Mouse (Mus musculus): ENCODE measurements at regions not wholly inside any gene's neighbourhood (a gene's known extent, or its start where the extent isn't known, plus 50 kb on each side); places are given as distances from the start of the nearest gene placed in this dataset.

GRCm38 (mm10) chr10:56892666-56893209 is 515.6 kb downstream of the Gja1 start:
- DNase-seq (ENCODE audit: low read depth, low spot score) = no peak

DNA sequence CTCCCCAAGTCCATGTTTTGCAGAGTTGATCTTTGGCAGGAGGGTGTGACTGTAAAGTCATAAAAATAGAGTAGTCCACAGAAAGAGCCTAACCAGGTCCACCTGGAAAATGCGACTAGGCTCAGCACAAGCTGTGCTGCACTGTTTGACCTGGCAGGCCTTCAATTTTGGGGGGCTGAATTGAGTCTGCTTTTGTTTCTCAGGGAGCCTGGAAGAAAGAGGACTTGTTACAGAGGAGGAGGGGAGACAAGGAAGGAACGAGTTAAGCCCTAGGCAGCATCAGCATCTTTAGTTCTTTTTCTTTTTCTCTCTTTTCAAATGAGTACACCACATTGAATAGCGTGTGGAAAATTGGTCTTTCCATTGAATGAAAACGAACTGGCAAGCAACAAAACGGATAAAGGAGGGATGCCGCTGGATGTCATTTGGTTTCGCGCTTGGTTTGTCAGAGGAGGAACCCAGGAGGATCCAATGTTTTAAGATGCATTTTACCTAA is 516.1 kb downstream of the Gja1 start:
- DNase-seq (ENCODE audit: low read depth, low spot score) = no peak

DNA sequence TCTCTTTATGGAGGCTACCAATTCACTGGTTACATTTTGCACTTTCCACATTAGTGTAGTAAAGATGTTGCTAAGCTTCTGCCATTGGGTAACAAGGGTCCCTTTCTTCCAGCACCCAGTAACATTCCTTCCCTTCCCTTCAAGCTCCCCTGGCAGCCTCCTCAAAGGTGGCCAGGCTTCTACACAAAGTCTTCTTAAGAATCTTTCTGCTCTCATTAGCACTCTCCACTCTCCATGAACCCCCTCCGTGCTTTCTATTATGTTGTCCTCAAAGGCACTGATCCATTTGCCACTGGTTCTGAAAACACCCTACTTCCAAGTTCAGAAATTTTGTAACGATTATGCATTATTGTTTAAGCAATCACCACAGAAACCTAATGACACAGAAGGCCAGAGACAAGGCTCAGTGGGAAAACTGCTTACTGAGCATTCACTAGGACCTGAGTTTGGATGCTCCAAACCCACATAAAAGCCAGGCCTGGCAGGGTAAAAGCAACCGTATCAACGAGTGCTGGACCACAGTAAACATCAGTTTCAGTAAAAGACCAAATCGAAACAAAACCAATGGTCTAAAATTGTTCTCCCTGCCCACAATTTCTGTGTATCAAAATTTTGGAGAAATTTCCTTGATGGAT is 522.6 kb downstream of the Gja1 start:
- no peak for DNase-seq (ENCODE audit: low read depth, low spot score)

- no peak for DNase-seq (ENCODE audit: low read depth, low spot score)
Measured at GRCm38 (mm10) chr10:56900914-56901313, 523.8 kb downstream of the Gja1 start.

- no peak for DNase-seq (ENCODE audit: low read depth, low spot score)
Measured at GRCm38 (mm10) chr10:56912711-56913110, 535.6 kb downstream of the Gja1 start.

- no peak for DNase-seq (ENCODE audit: low read depth, low spot score)
Measured at GRCm38 (mm10) chr10:56914103-56914502, 537.0 kb downstream of the Gja1 start.

DNA sequence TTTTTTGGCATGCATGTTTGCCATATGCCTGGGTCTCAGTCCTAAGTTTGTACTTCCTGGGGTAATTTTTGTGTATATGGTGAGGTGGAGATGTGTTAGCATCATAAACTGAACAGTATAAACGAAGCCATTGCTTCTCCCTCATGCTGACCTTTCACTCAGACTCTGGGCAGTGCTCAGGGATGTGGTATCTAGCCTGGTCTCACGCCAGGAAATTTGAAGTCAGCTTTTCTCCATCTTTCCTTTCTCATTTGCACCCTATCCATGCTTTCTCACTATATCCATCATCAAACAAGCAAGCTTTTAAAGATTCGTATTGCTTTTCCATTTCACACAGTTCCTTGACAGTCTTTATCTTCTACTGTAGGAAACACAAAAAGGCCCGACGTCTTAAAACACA is 541.3 kb downstream of the Gja1 start:
- no peak for DNase-seq (ENCODE audit: low read depth, low spot score)

GRCm38 (mm10) chr10:56920711-56921672 is 543.9 kb downstream of the Gja1 start:
- DNase-seq (ENCODE audit: low read depth, low spot score) = peak; percentile 42

DNA sequence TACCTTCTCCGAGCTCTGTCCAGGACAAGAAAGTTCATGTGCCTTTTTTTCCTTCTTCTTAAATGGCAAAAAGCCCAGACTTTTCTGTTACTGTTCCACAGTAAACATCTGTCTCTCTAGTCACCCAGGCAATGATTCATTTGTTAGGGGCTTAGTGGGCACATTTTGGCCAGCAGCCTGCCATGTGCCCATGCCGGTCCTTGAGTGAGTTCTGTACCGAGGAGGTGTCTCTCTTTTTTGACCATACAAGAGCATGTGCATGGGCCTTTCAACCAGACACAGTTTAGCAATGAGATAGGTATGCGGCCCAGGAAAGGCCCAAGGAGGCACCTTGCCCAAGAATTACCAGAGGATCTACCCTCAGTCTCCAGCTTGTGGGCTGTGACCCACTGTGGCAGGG is 551.0 kb upstream of the Hsf2 start:
- DNase-seq (ENCODE audit: low read depth, low spot score) = no peak

DNA sequence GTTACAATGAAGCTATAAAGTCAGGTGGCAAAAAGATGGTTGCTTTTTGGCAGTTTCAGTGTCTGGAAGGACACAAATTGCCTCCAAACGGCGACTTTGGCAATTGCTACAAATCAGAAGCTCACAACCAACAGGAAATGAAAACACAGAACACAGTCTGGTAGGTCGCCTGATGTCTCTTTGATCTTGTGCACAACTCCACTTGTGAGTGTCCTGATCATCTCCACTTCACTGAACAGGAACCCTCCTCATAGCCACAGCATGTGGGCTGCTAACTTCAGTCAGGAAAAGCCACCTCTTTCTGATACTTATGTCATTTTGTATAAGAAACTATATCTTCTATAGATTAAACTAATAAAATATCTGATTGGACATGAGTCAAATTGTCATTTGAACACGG is 544.2 kb upstream of the Hsf2 start:
- DNase-seq (ENCODE audit: low read depth, low spot score) = no peak

DNA sequence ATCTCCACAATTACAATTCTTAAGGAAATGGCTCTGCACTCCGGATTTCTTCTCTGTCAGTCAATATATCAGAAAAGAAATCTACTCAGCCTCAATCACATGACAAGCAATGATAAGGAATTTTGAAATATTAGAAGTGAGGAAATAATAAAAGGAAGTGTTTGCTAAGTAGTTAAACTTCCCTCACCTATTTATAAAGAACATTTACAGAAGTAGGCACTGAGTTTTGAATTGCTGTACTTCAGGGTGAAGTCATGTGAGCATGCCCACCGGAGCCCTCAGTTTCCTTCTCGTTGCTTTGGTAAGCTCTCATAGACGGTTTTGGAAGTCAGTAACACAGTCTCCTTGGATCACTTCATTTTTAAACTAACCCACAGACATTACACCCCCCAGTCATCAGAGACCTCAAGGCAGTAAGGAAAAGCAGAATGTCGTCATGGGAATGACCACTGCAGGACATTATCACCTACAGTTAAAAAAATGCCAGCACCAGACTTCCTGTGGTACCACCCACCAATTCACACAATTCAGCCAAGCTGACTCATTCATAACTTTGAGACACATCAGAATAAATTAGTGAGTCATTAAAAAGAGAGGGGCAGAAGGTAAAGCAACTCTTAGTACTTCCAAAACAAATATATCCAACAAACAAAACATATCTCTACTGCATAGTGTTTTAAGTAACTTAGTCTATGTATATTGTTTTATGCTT is 541.6 kb upstream of the Hsf2 start:
- no peak for DNase-seq (ENCODE audit: low read depth, low spot score)

DNA sequence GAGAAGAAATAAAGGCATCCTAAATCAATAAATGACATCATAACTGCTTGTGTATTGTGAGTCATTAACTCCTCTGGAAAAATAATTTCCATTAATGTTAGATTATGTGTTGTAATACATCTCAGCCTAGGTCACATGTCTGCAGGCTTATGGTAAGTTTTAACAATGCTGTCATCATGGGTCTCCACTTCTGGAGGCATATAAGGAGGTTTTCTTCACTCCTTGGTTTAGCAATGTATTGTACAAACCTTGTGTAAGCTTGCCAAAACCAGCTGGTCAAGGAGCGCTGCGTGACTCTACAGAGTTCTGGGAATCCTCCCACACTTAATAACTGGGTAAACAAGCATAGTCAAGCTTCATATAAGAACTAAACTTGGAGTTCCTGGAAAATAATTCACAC is 529.5 kb upstream of the Hsf2 start:
- DNase-seq (ENCODE audit: low read depth, low spot score) = no peak

DNA sequence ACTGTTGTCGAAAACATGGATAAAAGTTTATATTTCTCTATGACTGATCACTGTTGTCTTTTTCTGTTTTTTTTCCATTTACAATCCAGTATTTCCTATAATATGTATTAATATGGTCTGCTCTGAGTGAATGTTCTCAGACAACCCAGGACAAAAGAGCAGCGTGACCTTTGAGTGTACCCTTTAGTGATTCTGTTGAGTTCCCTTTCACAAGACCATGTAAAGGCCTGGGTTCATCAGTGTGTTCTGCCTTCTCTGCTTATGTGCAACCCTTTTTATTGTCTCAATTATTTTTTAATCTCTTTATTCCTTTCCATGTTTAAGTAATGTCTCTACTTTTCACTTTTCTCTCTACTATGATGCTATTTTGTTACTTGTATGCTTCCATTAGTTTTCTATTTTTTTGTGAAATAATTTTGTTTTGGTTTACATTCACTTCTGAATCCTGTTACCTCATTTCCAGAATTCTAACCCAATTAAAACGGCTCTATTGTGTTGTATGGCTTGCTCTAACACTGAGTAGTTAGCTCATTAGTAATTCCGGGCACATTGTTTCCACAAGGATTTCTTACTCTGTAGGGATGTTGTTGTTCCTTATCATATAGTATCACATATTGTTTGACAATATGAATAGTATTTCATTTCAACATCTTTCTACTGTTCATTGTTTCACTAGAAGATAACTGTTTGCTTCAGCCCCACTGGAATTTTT is 523.9 kb upstream of the Hsf2 start:
- DNase-seq (ENCODE audit: low read depth, low spot score) = no peak

GRCm38 (mm10) chr10:56963215-56963614 is 523.0 kb upstream of the Hsf2 start:
- no peak for DNase-seq (ENCODE audit: low read depth, low spot score)

- no peak for DNase-seq (ENCODE audit: low read depth, low spot score)
Measured at GRCm38 (mm10) chr10:56968913-56969312, 517.3 kb upstream of the Hsf2 start.

DNA sequence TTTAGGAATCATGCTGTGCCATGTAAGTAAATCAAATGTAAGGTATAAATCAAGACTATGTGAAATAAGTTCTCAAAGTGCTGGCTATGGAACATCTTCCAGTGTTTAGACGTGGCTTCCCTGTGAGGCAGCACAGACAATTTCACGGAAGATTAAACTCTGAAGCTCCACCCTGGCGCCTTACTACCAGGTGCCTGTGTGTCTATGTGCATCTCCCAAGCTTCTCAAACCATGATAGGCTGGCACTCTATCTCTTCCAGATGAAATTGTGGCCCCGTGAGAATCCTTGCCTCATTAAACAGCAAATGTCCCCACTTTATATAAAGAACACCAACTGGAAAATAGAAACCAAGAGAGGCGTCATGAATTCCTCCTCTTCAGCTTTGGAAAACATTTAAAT is 511.4 kb upstream of the Hsf2 start:
- DNase-seq (ENCODE audit: low read depth, low spot score) = no peak

DNA sequence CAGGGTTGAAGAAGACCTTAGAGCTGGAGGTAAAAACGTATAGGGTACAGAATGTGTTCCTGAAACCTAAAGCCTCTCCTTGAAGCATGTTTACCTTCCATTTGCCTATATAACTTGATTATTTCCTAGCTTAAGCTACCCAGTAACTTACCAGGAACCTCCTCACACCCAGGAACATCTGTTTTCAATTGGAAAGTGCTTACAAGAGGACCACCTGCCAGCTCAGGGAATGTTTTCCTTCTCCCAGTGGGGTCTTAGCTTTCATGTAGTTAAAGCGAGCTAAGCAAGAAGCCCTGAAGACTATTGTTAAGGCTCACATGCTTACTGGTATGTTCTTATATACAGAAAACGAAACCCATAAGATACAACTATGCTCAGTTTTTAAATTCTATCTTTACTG is 506.6 kb upstream of the Hsf2 start:
- DNase-seq (ENCODE audit: low read depth, low spot score) = peak; percentile 49

DNA sequence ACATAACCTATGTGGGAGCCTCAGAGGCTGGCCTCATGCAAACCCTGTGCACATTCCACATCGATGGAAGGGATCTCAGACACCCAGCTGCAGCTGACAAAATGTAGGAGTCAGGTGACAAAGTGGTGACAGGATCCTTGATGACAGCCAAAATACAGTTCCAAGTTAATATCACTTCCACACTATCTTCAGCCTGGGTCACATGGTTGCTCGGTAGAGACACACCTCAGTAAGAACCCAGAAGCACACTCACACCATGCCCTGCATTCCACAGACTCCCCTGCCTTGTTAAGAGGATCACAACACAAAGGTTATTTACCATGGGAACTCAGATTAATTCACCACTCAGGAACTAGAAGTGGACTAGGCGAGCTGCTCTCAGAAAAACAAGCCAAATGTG is 505.4 kb upstream of the Hsf2 start:
- no peak for DNase-seq (ENCODE audit: low read depth, low spot score)

- DNase-seq (ENCODE audit: low read depth, low spot score) = no peak
Measured at GRCm38 (mm10) chr10:56982526-56983190, 503.5 kb upstream of the Hsf2 start.

GRCm38 (mm10) chr10:56994969-56995368 is 491.2 kb upstream of the Hsf2 start:
- DNase-seq (ENCODE audit: low read depth, low spot score) = no peak
